Mouse (Mus musculus) midbrain, embryonic 15.5 days (tissue): Measurements from ENCODE around the gene Gsdmc3. TPM values are rescaled to one million over a fixed set of nuclear protein-coding genes. Genes with fewer than 3 reads are reported as not detected.

Source experiments
- polyA plus RNA-seq: library from polyadenylated mRNA; unstranded; fragments of >200 nt; fragmentation: Nextera tagmentation; extraction: Ambion mirVana; gene quantifications from 2 replicates; pipeline ENCODE4 v1.2.1, GENCODE M21; 2015

The Gsdmc3 gene
- polyA plus RNA-seq, 1 experiment from 2014 or later, result not detected

Other genes starting within 250 kb of the Gsdmc3 start
- not detected in 2 replicates for gene Gsdmc2, start 33.4 kb downstream of the Gsdmc3 start, polyA plus RNA-seq
- gene Gsdmc4, start 33.7 kb upstream of the Gsdmc3 start, polyA plus RNA-seq, result 0.11 TPM in 1 of 2 replicates, not detected in the other
- gene Fam49b, start 181.9 kb upstream of the Gsdmc3 start, polyA plus RNA-seq, result 117 and 127 TPM in 2 replicates